Mouse (Mus musculus) layer of hippocampus, postnatal 10 days (tissue): ENCODE results near the gene Cd101. TPM values are rescaled to one million over a fixed set of nuclear protein-coding genes. Genes with fewer than 3 reads are reported as not detected.

Source experiments
- DNase-seq, 2 experiments: peaks; one replicate each; pipeline ENCODE4 v3.0.0; 2021; ENCODE audit warnings: low spot score in 2 of 2
- total RNA-seq, 2 experiments: library from RNA; stranded (reverse); gene quantifications; 2 replicates each; pipeline ENCODE4 v1.2.3; 2021

The Cd101 gene
- total RNA-seq, 2 experiments from 2014 or later, result 0.27 to 0.42 TPM

DNA sequence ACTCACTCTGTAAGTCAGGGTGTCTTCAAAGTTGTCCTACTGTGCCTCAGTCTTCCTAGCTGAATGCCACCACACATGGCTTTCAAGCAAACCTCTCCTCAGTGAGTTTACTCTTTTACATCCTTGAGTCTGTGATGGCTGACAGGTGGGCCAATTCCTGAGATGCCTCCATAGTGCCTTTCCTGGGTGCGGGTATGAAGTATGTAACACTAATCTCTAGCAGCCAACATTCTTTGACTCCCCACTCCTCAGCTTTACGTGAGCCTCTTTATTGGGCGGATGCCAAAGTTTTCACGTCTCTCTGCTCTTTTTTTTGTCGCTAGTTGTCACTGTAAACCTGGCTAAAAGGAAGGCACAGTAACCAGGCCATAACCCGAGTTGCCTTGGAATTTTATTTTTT, 24.0 kb downstream of the Cd101 start:
- no peak for DNase-seq

DNA sequence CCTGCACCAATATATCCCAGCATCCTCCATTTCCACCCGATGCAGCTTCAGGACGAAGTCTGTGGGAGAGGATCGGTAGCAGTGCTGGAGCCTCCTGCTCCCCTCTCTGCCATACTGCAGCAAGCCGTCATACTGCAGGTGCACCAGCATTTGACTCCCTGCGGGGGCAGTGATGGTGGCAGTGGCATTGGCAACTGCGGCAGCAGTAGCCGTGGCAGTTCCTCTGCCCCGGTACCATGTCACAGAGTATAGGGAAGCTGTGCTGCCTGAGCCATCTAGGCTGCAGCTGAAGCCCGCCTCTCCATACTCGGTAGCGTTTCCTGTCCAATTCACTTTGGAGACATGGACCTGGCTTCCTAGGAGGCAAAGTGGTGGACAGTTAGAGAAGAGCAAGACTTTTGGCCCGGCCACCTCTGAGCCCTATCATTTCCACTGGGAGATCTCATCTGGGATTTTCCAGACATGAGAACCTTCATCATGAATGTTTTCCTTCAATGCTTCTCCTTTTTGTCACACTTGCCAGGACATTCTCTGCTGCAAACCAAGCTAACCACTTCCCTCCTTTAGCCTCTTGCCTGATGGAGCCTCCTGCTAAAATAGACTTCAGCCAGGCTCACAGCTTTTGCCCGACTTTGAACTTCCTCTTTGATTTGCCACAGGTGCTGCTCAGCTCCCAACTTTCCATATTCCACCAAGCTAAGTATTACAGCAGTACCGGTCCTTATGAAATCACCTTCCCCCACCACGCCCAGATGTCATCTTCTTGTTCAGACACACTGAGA, 25.6 kb downstream of the Cd101 start:
- DNase-seq, result no peak

GRCm38 (mm10) chr3:100999732-101000131, 29.6 kb downstream of the Cd101 start:
- DNase-seq, result no peak

GRCm38 (mm10) chr3:100998904-100999340, 30.4 kb downstream of the Cd101 start:
- peak; percentile 69 to 72 for DNase-seq

DNA sequence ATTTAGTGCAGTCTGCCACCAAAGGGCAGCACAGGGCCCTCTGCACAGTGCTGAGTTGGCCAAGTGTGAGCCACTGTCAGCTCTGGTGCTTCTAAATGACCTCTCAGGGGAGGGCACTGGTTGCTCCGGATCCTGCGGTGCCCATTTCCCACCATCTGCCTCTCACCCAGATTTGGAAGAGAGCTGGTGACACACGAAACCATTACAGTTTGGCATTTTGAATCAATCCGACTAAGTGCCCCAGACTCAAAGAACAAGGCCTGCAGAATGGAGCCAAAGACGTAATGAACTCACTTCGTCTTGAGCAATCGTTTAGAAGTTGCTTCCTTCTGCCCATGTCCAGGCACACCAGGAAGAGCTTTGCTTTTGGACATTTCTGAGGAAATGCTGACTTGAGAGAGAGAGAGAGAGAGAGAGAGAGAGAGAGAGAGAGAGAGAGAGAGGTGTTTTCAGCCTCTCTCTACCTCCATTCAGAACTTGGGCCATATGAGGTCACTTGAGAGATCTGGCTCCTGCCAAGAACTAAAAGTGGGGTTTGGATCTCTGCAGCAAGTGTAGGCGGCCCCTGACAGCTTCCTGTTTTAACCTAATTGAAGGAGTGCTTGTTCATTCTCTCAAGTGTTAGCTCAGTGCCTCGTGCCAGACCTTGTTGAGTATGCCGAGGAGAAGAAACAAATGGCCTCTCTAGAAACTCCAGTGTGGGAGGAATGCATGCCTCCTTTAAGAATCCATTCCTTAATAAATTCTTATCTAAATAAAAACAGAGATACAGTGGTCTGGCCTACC, 31.4 kb downstream of the Cd101 start:
- DNase-seq, result no peak

GRCm38 (mm10) chr3:100994252-100994651, 35.1 kb downstream of the Cd101 start:
- DNase-seq, result no peak

GRCm38 (mm10) chr3:100993718-100994117, 35.6 kb downstream of the Cd101 start:
- no peak for DNase-seq

DNA sequence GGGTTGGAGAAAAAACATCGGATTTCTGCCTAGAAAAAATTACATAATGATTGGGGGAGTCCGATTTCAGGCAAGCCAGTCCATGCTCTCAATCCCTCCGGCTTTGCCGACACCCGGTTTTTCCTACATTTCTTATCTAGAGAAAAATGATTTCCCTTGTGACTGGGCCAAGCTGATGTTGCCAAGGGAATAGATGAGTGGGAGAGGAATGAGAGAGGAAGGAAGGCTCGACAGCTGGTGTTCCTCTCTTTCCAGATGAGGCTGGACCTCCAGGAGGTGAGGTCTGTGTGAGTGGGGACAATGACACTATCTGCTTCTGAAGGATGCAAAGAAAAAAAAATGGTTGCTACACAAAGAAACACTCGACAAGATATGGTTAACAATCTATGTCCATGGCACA, 36.2 kb downstream of the Cd101 start:
- no peak for DNase-seq

- DNase-seq, result no peak
These were observed 39.1 kb downstream of the Cd101 start for GRCm38 (mm10) chr3:100990231-100990630.

DNA sequence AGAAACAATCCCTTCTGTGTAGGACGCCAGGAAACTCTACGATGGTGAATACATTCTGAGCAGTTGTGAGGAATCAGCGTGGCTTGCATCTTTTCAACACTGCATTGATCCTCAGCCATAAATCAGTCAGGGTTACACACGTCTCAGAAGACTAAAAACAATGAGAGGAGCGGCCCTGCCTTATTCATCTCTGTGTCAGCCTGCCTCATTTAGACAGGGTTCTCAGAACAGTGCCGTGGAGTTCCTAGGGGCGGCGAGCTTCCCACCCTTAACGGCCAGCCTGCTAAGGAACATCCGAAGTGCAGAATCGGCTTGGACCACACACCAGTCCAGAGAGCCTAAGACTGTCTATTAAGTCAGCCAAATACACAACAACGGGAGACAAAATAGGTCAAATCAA, 39.9 kb downstream of the Cd101 start:
- peak in 1 of 2 experiments; percentile 50 for DNase-seq

GRCm38 (mm10) chr3:100979290-100979689, 50.1 kb downstream of the Cd101 start:
- no peak for DNase-seq

- DNase-seq, result no peak
These were observed 55.5 kb downstream of the Cd101 start for GRCm38 (mm10) chr3:100973906-100974305.

GRCm38 (mm10) chr3:100969176-100969917, 60.0 kb downstream of the Cd101 start, which contains the start of gene Ttf2:
Gene Ttf2 (minus strand): TSS chr3:100969663.
- peak; percentile 91 to 93 for DNase-seq

DNA sequence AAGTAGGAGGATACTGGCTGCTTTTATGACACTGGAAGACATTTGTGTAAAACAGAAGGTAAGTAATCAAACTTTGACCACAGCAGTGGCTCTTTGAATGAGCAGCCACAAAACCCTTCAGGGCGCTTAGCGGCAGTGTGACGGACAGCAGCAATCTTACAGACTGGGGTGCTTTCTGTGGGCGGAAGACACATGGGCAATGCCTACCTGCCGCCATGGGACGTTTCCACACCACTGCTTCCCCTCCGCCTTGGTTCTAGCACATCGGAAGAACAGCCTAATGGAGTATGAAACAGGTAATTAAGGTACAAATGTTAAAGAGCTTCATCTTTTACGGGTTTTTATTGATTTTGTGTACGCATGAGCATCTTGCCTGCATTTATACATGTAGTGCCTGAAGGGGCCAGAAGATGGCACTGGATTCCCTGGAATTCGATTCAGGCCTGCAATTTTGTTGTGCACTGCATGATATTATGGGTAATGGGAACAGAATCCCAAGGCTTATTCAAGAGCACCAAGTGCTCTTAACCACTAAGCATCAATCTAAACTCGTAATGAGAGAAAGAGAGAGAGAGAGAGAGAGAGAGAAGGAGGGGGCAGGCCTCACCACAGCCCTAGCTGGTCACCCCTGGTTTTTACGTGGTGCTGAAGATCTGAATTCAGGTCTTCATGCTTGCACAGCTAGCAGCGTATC, 65.4 kb downstream of the Cd101 start:
- DNase-seq, result peak; percentile 65 to 80

GRCm38 (mm10) chr3:100961501-100961900, 67.9 kb downstream of the Cd101 start:
- no peak for DNase-seq

DNA sequence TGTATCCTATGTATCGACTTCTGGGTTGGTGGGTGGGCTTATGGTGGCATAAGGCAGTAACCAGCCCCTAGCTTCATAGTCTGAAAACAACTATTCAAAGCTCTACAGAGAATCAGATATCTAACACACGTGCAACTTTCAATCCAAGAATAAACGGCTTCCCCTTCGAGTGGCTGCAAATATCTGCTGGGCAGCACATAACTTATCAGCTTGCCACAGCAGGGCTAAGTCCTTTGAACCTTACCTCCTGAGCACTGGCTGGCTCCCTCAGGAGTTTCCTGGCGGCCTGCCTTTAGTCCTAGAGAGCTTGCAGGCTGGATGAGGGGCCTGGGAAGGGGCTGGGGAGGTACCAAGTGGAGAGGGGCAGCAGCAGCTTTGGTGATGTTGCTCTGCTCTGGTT, 68.3 kb downstream of the Cd101 start:
- DNase-seq, result no peak

- DNase-seq, result no peak
These were observed 74.7 kb downstream of the Cd101 start for GRCm38 (mm10) chr3:100954616-100955015.

DNA sequence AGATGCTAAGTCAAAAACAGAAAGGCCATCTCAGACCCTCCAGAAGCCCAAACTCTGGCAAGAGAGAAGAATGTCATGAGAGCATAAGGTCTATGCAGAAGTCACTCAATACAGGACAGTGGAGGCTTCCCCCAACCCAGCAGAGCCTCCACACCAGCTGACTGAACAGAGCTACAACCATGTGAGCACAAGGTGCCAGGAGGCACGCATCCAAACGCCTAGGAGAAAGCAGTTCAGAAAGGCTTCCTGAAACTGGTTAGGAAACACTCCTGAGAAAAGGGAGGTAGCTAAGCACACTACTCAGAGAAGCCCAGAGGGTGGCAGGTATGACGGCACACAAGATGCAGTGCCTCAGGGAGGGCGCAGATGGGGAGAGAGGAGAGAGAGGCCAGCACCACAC, 77.8 kb downstream of the Cd101 start:
- DNase-seq, result peak; percentile 10 to 33

- no peak for DNase-seq
These were observed 82.1 kb downstream of the Cd101 start for GRCm38 (mm10) chr3:100947286-100947685.
